Mouse (Mus musculus) ES-Bruce4 (cell line): ENCODE measurements around the gene Manbal.

ENCODE experiments used
- CTCF ChIP-seq: IDR thresholded peaks from one replicate; pipeline ENCODE4 v1.8.1; 2011; ENCODE audit warnings: low read depth, low read length
- POLR2A ChIP-seq: IDR thresholded peaks from one replicate; pipeline ENCODE4 v1.8.1; 2011; ENCODE audit warnings: low read length; ENCODE audit not compliant: insufficient read depth

DNA sequence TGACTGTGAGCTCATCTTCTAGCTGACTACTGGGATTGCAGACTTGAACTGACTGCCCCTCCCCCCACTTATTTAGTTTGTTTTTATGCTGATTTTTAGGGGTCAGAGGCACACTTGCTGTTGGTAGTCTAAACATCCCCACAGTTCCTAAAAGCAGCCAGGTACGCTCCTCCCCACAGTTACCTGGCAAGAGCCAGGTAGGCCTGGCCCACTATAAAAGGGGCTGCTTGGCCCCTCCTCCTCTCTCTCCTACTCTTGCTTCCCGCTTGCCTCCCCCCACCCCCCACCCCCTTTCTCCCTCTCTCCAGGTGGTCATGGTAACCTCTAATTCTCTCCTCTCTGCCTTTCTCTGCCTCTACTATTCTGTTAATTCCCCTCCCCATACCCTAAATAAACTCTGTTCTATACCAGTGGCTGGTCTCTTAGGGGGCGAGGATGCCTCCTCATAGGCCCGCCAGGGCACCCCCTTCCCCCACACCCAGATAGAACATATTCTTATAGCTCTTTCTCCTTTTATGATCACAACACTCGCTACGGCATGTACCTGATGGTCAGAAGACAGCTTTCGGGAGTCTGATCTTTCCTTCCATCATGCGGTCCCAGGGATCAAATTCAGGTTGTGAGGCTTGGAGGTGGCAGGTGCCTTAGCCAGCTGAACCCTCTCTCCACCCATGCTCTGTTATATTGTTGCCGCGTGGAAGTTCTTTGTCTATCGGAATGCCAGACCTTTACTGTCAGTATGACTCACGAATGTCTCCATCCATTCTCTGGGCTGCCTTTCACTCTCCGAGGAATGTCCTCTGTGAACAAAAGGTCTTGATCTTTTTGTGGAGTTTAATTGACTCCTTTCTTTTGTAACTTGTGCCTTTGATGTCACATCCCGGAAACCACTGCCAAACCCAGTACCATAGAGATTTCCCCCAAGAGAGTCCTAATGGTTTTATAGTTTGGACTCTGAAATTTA is 8.7 kb downstream of the Manbal start:
- TF ChIP-seq CTCF (no peak), POLR2A (no peak)
